Mouse (Mus musculus) limb, embryonic 13.5 days (tissue): Measurements from ENCODE around the gene Disc1. TPM values are rescaled to one million over a fixed set of nuclear protein-coding genes. Genes with fewer than 3 reads are reported as not detected.

Experiments used
- ATAC-seq: fragments of 200-750 bp; cut with Nextera tagmentation; 2 replicates; pipeline ENCODE4 v1.8.0; 2017; ENCODE audit warnings: low read depth, moderate number of reproducible peaks, moderate TSS enrichment; ENCODE audit not compliant: low FRiP score
- H3K27ac ChIP-seq: fragments of 300-500 bp; sonication (generic); 2 replicates; pipeline ENCODE4 v1.5.1; 2015; ENCODE audit warnings: inconsistent platforms, mild to moderate bottlenecking, moderate library complexity
- H3K27me3 ChIP-seq: fragments of 300-500 bp; sonication (generic); 2 replicates; pipeline ENCODE4 v1.6.1; 2015; ENCODE audit warnings: mild to moderate bottlenecking, inconsistent platforms
- H3K36me3 ChIP-seq: fragments of 300-500 bp; sonication (generic); 2 replicates; pipeline ENCODE4 v1.6.1; 2015; ENCODE audit warnings: inconsistent platforms, mild to moderate bottlenecking, moderate library complexity
- H3K4me1 ChIP-seq: fragments of 300-500 bp; sonication (generic); 2 replicates; pipeline ENCODE4 v1.6.1; 2015; ENCODE audit warnings: inconsistent platforms
- H3K4me2 ChIP-seq: fragments of 300-500 bp; sonication (generic); replicated peaks from 2 replicates; pipeline ENCODE4 v1.6.1; 2015; ENCODE audit warnings: inconsistent platforms, mild to moderate bottlenecking, moderate library complexity
- H3K4me3 ChIP-seq: fragments of 300-500 bp; sonication (generic); 2 replicates; pipeline ENCODE4 v1.5.1; 2015; ENCODE audit warnings: moderate library complexity, mild to moderate bottlenecking, inconsistent platforms
- H3K9ac ChIP-seq: fragments of 300-500 bp; sonication (generic); 2 replicates; pipeline ENCODE4 v1.6.1; 2015; ENCODE audit warnings: mild to moderate bottlenecking, inconsistent platforms
- H3K9me3 ChIP-seq: fragments of 300-500 bp; sonication (generic); 2 replicates; pipeline ENCODE4 v1.6.1; 2016; ENCODE audit warnings: inconsistent platforms
- WGBS: fragments of 180-500 bp; shearing (Covaris S2); methylation state at CpG from one replicate; pipeline ENCODE4 v1.1.7; 2015; 5-methylcytosine and 5-hydroxymethylcytosine counted together
- polyA plus RNA-seq: library from polyadenylated mRNA; unstranded; fragments of >200 nt; fragmentation: Nextera tagmentation; extraction: Ambion mirVana; gene quantifications from 2 replicates; pipeline ENCODE4 v1.2.1, GENCODE M21; 2015

The Disc1 gene
- polyA plus RNA-seq, 1 experiment from 2014 or later: 2.9 TPM

GRCm38 (mm10) chr8:125043394-125043793, 10.6 kb upstream of the Disc1 start:
- Histone ChIP-seq H3K9ac (no peak overlapping the region), H3K27ac (peak overlapping the region; percentile 52; the same call in 1 of the 2 replicates), H3K27me3 (no peaks in the 10 kb centered on the region), H3K36me3 (peaks cover 24% of the 10 kb centered on the region), H3K4me2 (no peak overlapping the region), H3K4me3 (no peak overlapping the region), H3K4me1 (peaks cover 20% of the 10 kb centered on the region), H3K9me3 (0 out of 2 replicates have a peak, but pooled peaks cover 5% of the 10 kb centered on the region)
- ATAC-seq: no peak
- 52% methylated on average over 7 of the region's 7 CpGs for WGBS

GRCm38 (mm10) chr8:125043935-125044334, 10.1 kb upstream of the Disc1 start:
- Histone ChIP-seq H3K36me3 (peaks cover 18% of the 10 kb centered on the region), H3K4me3 (no peak overlapping the region), H3K9ac (no peak overlapping the region), H3K4me1 (peaks cover 20% of the 10 kb centered on the region), H3K27ac (peak overlapping the region; percentile 10; the same call in 1 of the 2 replicates), H3K4me2 (no peak overlapping the region), H3K27me3 (no peaks in the 10 kb centered on the region), H3K9me3 (0 out of 2 replicates have a peak, but pooled peaks cover 5% of the 10 kb centered on the region)
- no peak for ATAC-seq
- WGBS: 16% methylated on average over 9 of the region's 9 CpGs

- no peaks in the 10 kb centered on the region for H3K27me3 ChIP-seq
- WGBS: 65% methylated on average over 1 of the region's 1 CpGs
- no peak overlapping the region for H3K4me2 ChIP-seq
Observed at GRCm38 (mm10) chr8:125045760-125046159, 8.2 kb upstream of the Disc1 start.

GRCm38 (mm10) chr8:125049051-125049750, 4.8 kb upstream of the Disc1 start:
- no peak overlapping the region for H3K27ac ChIP-seq
- peaks cover 22% of the 10 kb centered on the region for H3K27me3 ChIP-seq
- no peaks in the 10 kb centered on the region for H3K9me3 ChIP-seq
- H3K9ac ChIP-seq: no peak overlapping the region
- H3K4me2 ChIP-seq: no peak overlapping the region
- H3K36me3 ChIP-seq: no peaks in the 10 kb centered on the region
- H3K4me3 ChIP-seq: no peak overlapping the region
- 57% methylated on average over 5 of the region's 5 CpGs for WGBS
- H3K4me1 ChIP-seq: peaks cover 6% of the 10 kb centered on the region
- no peak for ATAC-seq

More at GRCm38 (mm10) chr8:125045760-125046159, 8.2 kb upstream of the Disc1 start:
- no peaks in the 10 kb centered on the region for H3K9me3 ChIP-seq
- H3K4me3 ChIP-seq: no peak overlapping the region
- peaks cover under 1% of the 10 kb centered on the region; the same call in 1 of the 2 replicates for H3K36me3 ChIP-seq
- H3K27ac ChIP-seq: no peak overlapping the region
- peaks cover 18% of the 10 kb centered on the region for H3K4me1 ChIP-seq
- ATAC-seq: no peak
- H3K9ac ChIP-seq: no peak overlapping the region

GRCm38 (mm10) chr8:125049826-125050225, 4.2 kb upstream of the Disc1 start:
- H3K27me3 ChIP-seq: peaks cover 28% of the 10 kb centered on the region
- no peak for ATAC-seq
- H3K27ac ChIP-seq: no peak overlapping the region
- H3K9me3 ChIP-seq: no peaks in the 10 kb centered on the region
- no peak overlapping the region for H3K4me2 ChIP-seq
- peaks cover 11% of the 10 kb centered on the region for H3K4me1 ChIP-seq
- WGBS: 85% methylated on average over 6 of the region's 6 CpGs
- H3K9ac ChIP-seq: no peak overlapping the region
- H3K4me3 ChIP-seq: no peak overlapping the region
- H3K36me3 ChIP-seq: no peaks in the 10 kb centered on the region

- no peak overlapping the region for H3K9ac ChIP-seq
- no peak overlapping the region for H3K4me2 ChIP-seq
- peaks cover 12% of the 10 kb centered on the region for H3K4me1 ChIP-seq
- H3K27me3 ChIP-seq: peaks cover 39% of the 10 kb centered on the region
- H3K9me3 ChIP-seq: no peaks in the 10 kb centered on the region
- no peak for ATAC-seq
- H3K27ac ChIP-seq: no peak overlapping the region
- 21% methylated on average over 2 of the region's 2 CpGs for WGBS
- H3K4me3 ChIP-seq: no peak overlapping the region
- no peaks in the 10 kb centered on the region for H3K36me3 ChIP-seq
Observed at GRCm38 (mm10) chr8:125052026-125052425, 2.0 kb upstream of the Disc1 start.

- no peak overlapping the region; the same call in 1 of the 2 replicates for H3K27ac ChIP-seq
- H3K9me3 ChIP-seq: no peaks in the 10 kb centered on the region
- peaks cover 39% of the 10 kb centered on the region for H3K27me3 ChIP-seq
- peak; percentile 66; the same call in 1 of the 2 replicates for ATAC-seq
- WGBS: under 1% methylated on average over 27 of the region's 38 CpGs
- H3K4me2 ChIP-seq: peak overlapping the region; percentile 97
- H3K4me1 ChIP-seq: peaks cover 12% of the 10 kb centered on the region
- peak overlapping the region; percentile 84 for H3K9ac ChIP-seq
- no peaks in the 10 kb centered on the region for H3K36me3 ChIP-seq
- H3K4me3 ChIP-seq: peak overlapping the region; percentile 76
Observed at GRCm38 (mm10) chr8:125054436-125054810, 428 bp downstream of the Disc1 start.

GRCm38 (mm10) chr8:125060904-125061303, 6.9 kb downstream of the Disc1 start:
- Histone ChIP-seq H3K4me3 (no peak overlapping the region), H3K9me3 (no peaks in the 10 kb centered on the region), H3K4me2 (no peak overlapping the region), H3K27me3 (peaks cover 4% of the 10 kb centered on the region; the same call in 1 of the 2 replicates), H3K4me1 (no peaks in the 10 kb centered on the region), H3K9ac (no peak overlapping the region), H3K36me3 (no peaks in the 10 kb centered on the region), H3K27ac (no peak overlapping the region)
- ATAC-seq: no peak
- WGBS: 74% methylated on average over 8 of the region's 8 CpGs

- H3K27ac ChIP-seq: no peak overlapping the region; the same call in 1 of the 2 replicates
- peaks cover 4% of the 10 kb centered on the region; the same call in 1 of the 2 replicates for H3K27me3 ChIP-seq
- 76% methylated on average over 6 of the region's 6 CpGs for WGBS
- no peak overlapping the region for H3K9ac ChIP-seq
- ATAC-seq: no peak
- no peaks in the 10 kb centered on the region for H3K9me3 ChIP-seq
- H3K4me1 ChIP-seq: peaks cover 18% of the 10 kb centered on the region
- H3K36me3 ChIP-seq: no peaks in the 10 kb centered on the region
- no peak overlapping the region for H3K4me3 ChIP-seq
- H3K4me2 ChIP-seq: no peak overlapping the region
Observed at GRCm38 (mm10) chr8:125065596-125065995, 11.6 kb downstream of the Disc1 start.

- ATAC-seq: peak; percentile 51; the same call in 1 of the 2 replicates
Observed at GRCm38 (mm10) chr8:125066913-125067595, 13.1 kb downstream of the Disc1 start.

GRCm38 (mm10) chr8:125067596-125067960, 13.6 kb downstream of the Disc1 start:
- H3K9ac ChIP-seq: no peak overlapping the region
- no peaks in the 10 kb centered on the region for H3K36me3 ChIP-seq
- WGBS: 83% methylated on average over 9 of the region's 9 CpGs
- no peak overlapping the region for H3K4me2 ChIP-seq
- H3K27me3 ChIP-seq: peaks cover 4% of the 10 kb centered on the region; the same call in 1 of the 2 replicates
- H3K9me3 ChIP-seq: no peaks in the 10 kb centered on the region
- no peak overlapping the region for H3K4me3 ChIP-seq
- H3K27ac ChIP-seq: peak overlapping the region; percentile 22; the same call in 1 of the 2 replicates
- H3K4me1 ChIP-seq: peaks cover 18% of the 10 kb centered on the region
- ATAC-seq: no peak

More at GRCm38 (mm10) chr8:125066913-125067595, 13.1 kb downstream of the Disc1 start:
- Histone ChIP-seq H3K9me3 (no peaks in the 10 kb centered on the region), H3K27me3 (peaks cover 4% of the 10 kb centered on the region; the same call in 1 of the 2 replicates), H3K27ac (peak overlapping the region; percentile 48; the same call in 1 of the 2 replicates), H3K36me3 (no peaks in the 10 kb centered on the region), H3K4me3 (no peak overlapping the region), H3K4me2 (peak overlapping the region; percentile 42), H3K9ac (no peak overlapping the region), H3K4me1 (peaks cover 18% of the 10 kb centered on the region)
- 32% methylated on average over 12 of the region's 12 CpGs for WGBS
